Mouse (Mus musculus) C2C12 (cell line): ENCODE measurements around the gene Nav3.

ENCODE experiments used
- CTCF ChIP-seq: IDR thresholded peaks from one replicate; pipeline ENCODE4 v1.5.1; 2011; ENCODE audit not compliant: control insufficient read depth, insufficient read depth, insufficient read length
- MAX ChIP-seq: IDR thresholded peaks from one replicate; pipeline ENCODE4 v1.6.1; 2011; ENCODE audit warnings: mild to moderate bottlenecking, control low read depth
- MYOD1 ChIP-seq: IDR thresholded peaks from one replicate; pipeline ENCODE4 v1.6.1; 2011; ENCODE audit warnings: low read depth; ENCODE audit not compliant: control insufficient read depth, insufficient read length
- USF1 ChIP-seq: IDR thresholded peaks from one replicate; pipeline ENCODE4 v1.6.1; 2011; ENCODE audit warnings: low read depth, mild to moderate bottlenecking, control low read depth, moderate library complexity

GRCm38 (mm10) chr10:109764412-109765101 is 691.4 kb downstream of the Nav3 start:
- TF ChIP-seq MAX: no peak
- no peak for TF ChIP-seq CTCF
- no peak for TF ChIP-seq USF1
- TF ChIP-seq MYOD1: no peak
